Mouse (Mus musculus) G1E (cell line): ENCODE measurements around the gene Gulp1.

Experiments
- CTCF ChIP-seq: IDR thresholded peaks from 2 replicates; pipeline ENCODE4 v1.5.1; 2012; ENCODE audit warnings: low read depth, low read length, inconsistent platforms, mixed read lengths
- GATA1 ChIP-seq: IDR thresholded peaks from 2 replicates; pipeline ENCODE4 v1.6.1; 2012; ENCODE audit warnings: borderline replicate concordance, low read length, inconsistent platforms, mixed read lengths
- TAL1 ChIP-seq: conservative IDR thresholded peaks from 2 replicates; pipeline ENCODE4 v1.6.1; 2012; ENCODE audit warnings: low read depth, low read length, inconsistent platforms, mixed read lengths

DNA sequence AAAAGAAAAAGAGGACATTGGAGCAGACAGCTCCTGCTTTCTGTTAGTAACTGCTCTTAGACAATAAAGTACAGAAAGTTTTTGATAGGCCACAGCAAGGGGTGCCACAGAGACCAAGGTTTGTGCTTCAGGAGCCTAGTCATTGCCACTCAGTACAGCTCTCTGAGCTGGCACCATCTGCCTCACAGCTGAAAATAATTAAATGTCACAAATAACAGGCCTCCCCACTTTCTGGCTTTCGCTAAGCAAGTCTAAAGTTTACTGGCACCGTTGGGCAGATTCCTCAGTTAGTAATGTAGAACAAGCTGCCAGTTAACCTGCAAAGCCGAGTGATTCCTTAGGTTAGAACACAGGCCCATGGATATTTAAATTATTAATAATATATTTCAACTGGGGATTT is 127.7 kb downstream of the Gulp1 start:
- TF ChIP-seq CTCF (no peak), TAL1 (no peak), GATA1 (no peak)
